Mouse (Mus musculus) yolk sac, embryonic 10.5 days (tissue): Measurements from ENCODE around the gene Ccnq.

Source experiments
- DNase-seq: peaks from one replicate; pipeline ENCODE4 v3.0.0-alpha.2; 2017; ENCODE audit warnings: low spot score

Ccnq gene

GRCm38 (mm10) chr11:78750885-78751842 lies at the start of gene Ccnq:
TSS of gene Ccnq (minus strand) at chr11:78751729.
- DNase-seq = peak; percentile 87

GRCm38 (mm10) chr11:78801094-78801493 lies 49.6 kb upstream of the Ccnq start:
- DNase-seq = no peak

- DNase-seq = no peak
These were observed 44.7 kb upstream of the Ccnq start for GRCm38 (mm10) chr11:78796072-78796729.

- no peak for DNase-seq
These were observed 41.6 kb upstream of the Ccnq start for GRCm38 (mm10) chr11:78793116-78793515.

- DNase-seq = no peak
These were observed 40.9 kb upstream of the Ccnq start for GRCm38 (mm10) chr11:78792465-78792864.

- no peak for DNase-seq
These were observed 40.5 kb upstream of the Ccnq start for GRCm38 (mm10) chr11:78792055-78792454.

GRCm38 (mm10) chr11:78791582-78791981 lies 40.1 kb upstream of the Ccnq start:
- no peak for DNase-seq

GRCm38 (mm10) chr11:78789370-78790060 lies 38.0 kb upstream of the Ccnq start:
- no peak for DNase-seq

- DNase-seq = no peak
These were observed 34.5 kb upstream of the Ccnq start for GRCm38 (mm10) chr11:78786013-78786431.

GRCm38 (mm10) chr11:78782791-78783347 lies 31.3 kb upstream of the Ccnq start:
- DNase-seq = no peak

- no peak for DNase-seq
These were observed 30.8 kb upstream of the Ccnq start for GRCm38 (mm10) chr11:78782326-78782725.

- no peak for DNase-seq
These were observed 29.0 kb upstream of the Ccnq start for GRCm38 (mm10) chr11:78780571-78780970.

- no peak for DNase-seq
These were observed 28.5 kb upstream of the Ccnq start for GRCm38 (mm10) chr11:78780002-78780401.

- DNase-seq = no peak
These were observed 26.5 kb upstream of the Ccnq start for GRCm38 (mm10) chr11:78777851-78778680.

- no peak for DNase-seq
These were observed 20.3 kb upstream of the Ccnq start for GRCm38 (mm10) chr11:78771751-78772283.

GRCm38 (mm10) chr11:78770436-78770835 lies 18.9 kb upstream of the Ccnq start:
- DNase-seq = no peak

GRCm38 (mm10) chr11:78768778-78769177 lies 17.2 kb upstream of the Ccnq start:
- DNase-seq = no peak

- DNase-seq = no peak
These were observed 14.7 kb upstream of the Ccnq start for GRCm38 (mm10) chr11:78766069-78766830.

GRCm38 (mm10) chr11:78764820-78765219 lies 13.3 kb upstream of the Ccnq start:
- no peak for DNase-seq

GRCm38 (mm10) chr11:78764304-78764703 lies 12.8 kb upstream of the Ccnq start:
- DNase-seq = no peak
